Mouse (Mus musculus) cortical plate, adult 2 months (tissue): Measurements from ENCODE around the gene Tada3. TPM values are rescaled to one million over a fixed set of nuclear protein-coding genes. Genes with fewer than 3 reads are reported as not detected.
A peak's percentile ranks its signal among the peaks of the same experiment; 100 is the strongest.

Source experiments
- H3K27ac ChIP-seq: fragments of 200-500 bp; 2 replicates; pipeline ENCODE4 v1.5.1; 2012; ENCODE audit warnings: low read length, control low read depth, inconsistent platforms; ENCODE audit not compliant: insufficient read depth
- H3K4me1 ChIP-seq: fragments of 200-500 bp; 2 replicates; pipeline ENCODE4 v1.6.1; 2011; ENCODE audit warnings: low read length; ENCODE audit not compliant: control insufficient read depth, insufficient read depth
- H3K4me3 ChIP-seq: fragments of 200-500 bp; 2 replicates; pipeline ENCODE4 v1.5.1; 2011; ENCODE audit warnings: mild to moderate bottlenecking, low read length, control low read depth; ENCODE audit not compliant: insufficient read depth
- CTCF ChIP-seq: fragments of 200-500 bp; IDR thresholded peaks from 2 replicates; pipeline ENCODE4 v1.5.1; 2011; ENCODE audit warnings: mild to moderate bottlenecking, control low read depth, low read length; ENCODE audit not compliant: insufficient read depth; ENCODE audit errors: extremely low read depth
- POLR2A ChIP-seq: fragments of 200-500 bp; IDR thresholded peaks from 2 replicates; pipeline ENCODE4 v1.6.1; 2011; ENCODE audit warnings: mild to moderate bottlenecking, low read length, control low read depth; ENCODE audit not compliant: insufficient read depth; ENCODE audit errors: extremely low read depth
- polyA plus RNA-seq: library from polyadenylated mRNA; depleted of rRNA; stranded (reverse); fragments of >200 nt; gene quantifications from 2 replicates; pipeline ENCODE4 v1.2.3, GENCODE M21; 2012; rRNA removed

The Tada3 gene
- polyA plus RNA-seq = 57.1 and 57.3 TPM in 2 replicates

GRCm38 (mm10) chr6:113377496-113378385 is at the start of gene Tada3, which contains the start of gene Arpc4:
Gene Tada3, minus strand, starts transcription at chr6:113377883.
Gene Arpc4, plus strand, starts transcription at chr6:113378115.
- Histone ChIP-seq H3K27ac (peak within 1 kb of the TSS; percentile 99), H3K4me1 (peaks cover 6% of the 10 kb centered on the region), H3K4me3 (peak within 1 kb of the TSS; percentile 84)
- TF ChIP-seq POLR2A = peak; percentile 70
- TF ChIP-seq CTCF = no peak

- Histone ChIP-seq H3K27ac (no peak overlapping the region), H3K4me1 (no peaks in the 10 kb centered on the region), H3K4me3 (no peak overlapping the region)
- TF ChIP-seq CTCF (no peak), POLR2A (no peak)
These were observed 49.7 kb upstream of the Tada3 start for GRCm38 (mm10) chr6:113427397-113427796.

DNA sequence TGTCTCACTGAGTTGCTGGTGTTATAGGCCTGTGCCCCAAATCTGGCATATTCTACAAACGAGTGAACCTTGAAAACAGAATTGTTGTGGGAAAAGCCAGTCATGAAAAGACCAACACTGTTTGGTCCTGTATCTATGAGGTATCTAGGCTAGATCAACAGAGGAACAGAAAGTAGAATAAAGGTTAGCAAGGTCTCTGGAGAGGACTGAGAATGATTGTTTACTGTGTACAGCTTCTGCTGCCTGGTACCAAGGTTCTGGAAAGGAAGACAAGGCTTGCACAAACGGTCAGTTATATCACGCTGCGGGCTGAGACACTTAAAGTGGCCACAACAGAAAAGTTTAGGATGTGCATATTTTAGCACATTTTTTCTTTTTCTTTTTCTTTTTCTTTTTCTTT is 49.0 kb upstream of the Tada3 start:
- Histone ChIP-seq H3K27ac (no peak overlapping the region), H3K4me1 (no peaks in the 10 kb centered on the region), H3K4me3 (no peak overlapping the region)
- TF ChIP-seq CTCF (no peak), POLR2A (no peak)

DNA sequence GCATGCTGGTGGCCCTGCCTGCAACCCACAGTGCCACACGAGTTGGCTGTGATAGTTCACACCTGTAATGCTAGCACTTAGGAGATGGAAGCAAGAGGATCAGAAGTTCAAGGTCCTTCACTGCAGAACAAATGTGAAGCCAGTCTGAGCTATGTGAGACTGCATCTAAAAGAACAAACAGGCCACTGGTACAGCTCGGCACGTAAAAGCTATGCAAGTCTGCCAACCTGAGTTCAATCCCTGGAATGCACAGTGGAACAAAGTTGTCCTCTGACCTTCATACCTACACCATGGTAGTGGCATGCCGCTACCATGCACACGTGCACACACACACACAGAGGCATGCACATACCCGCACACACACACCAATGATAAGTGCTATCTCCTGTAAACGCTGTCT is 46.5 kb upstream of the Tada3 start:
- no peak for TF ChIP-seq POLR2A
- TF ChIP-seq CTCF = no peak
- no peak overlapping the region for H3K4me3 ChIP-seq
- H3K4me1 ChIP-seq = no peaks in the 10 kb centered on the region
- H3K27ac ChIP-seq = no peak overlapping the region

GRCm38 (mm10) chr6:113423000-113423399 is 45.3 kb upstream of the Tada3 start:
- Histone ChIP-seq H3K27ac (no peak overlapping the region), H3K4me1 (peaks cover 5% of the 10 kb centered on the region), H3K4me3 (no peak overlapping the region)
- TF ChIP-seq POLR2A = no peak
- TF ChIP-seq CTCF = no peak

- Histone ChIP-seq H3K4me3 (peak within 1 kb of the TSS; percentile 64), H3K27ac (no peak within 1 kb of the TSS), H3K4me1 (peaks cover 5% of the 10 kb centered on the region)
- TF ChIP-seq CTCF (no peak), POLR2A (peak; percentile 97)
These were observed 41.5 kb upstream of the Tada3 start, which contains the start of gene Rpusd3 for GRCm38 (mm10) chr6:113419199-113419587. Gene Rpusd3, minus strand, starts transcription at chr6:113419340.

DNA sequence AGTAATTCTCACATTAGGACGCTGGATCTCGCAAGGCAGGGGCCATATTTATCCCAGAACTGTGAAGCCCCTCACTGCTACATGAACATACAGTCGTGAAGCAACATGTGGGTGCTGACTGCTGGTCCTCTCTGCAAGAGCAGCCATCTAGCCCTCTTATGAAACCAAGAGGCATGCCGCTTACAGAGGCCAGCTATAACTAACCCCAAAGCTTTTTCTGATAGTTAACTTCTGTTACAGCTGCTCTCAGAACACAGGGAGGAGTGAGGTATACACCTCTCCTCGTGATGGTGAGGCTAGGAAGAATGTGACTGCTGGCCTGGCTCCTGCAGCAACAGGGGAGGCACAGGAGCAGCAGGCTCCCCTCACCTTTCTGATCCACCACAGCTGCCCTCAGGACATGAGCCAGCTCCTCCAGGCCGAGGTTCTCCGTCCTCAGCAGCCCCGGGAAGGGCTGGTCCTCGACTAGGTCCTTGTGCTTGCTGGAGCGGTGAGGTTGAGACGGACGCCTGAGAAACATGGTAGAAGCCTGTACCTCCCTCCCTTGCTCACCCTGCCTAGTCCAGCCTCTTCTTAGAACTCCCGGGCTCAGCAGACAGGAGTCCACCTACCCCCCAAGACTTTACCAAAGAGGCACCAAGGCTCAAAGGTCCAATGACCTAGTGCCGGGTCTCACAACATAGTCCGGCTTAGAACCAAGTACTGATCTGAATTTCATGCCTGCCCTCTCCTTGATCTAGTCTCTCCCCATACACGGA is 40.9 kb upstream of the Tada3 start:
- H3K27ac ChIP-seq = no peak overlapping the region
- TF ChIP-seq CTCF (no peak), POLR2A (no peak)
- H3K4me1 ChIP-seq = peaks cover 5% of the 10 kb centered on the region
- peak overlapping the region; percentile 64 for H3K4me3 ChIP-seq

GRCm38 (mm10) chr6:113416416-113416815 is 38.7 kb upstream of the Tada3 start:
- TF ChIP-seq POLR2A = no peak
- no peak for TF ChIP-seq CTCF

DNA sequence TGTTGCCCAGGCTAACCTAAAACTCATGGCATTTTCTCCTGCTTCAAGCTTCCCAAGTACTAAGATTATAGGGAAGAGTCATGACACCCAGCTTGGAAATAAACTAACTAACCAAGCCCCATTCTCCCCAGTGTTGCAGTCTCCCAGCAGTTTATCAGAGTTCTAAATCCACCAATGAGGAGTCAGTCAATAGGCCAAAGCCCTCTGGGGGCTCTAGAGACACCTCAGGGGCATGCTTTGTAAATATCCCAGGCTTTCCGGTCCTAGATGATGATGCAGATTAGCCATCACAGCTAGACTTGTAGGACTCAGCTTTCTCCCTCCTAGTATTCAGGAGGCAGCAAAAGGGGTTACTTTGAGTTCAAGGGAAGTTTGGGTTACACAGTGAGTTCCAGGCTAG is 32.3 kb upstream of the Tada3 start:
- TF ChIP-seq CTCF (no peak), POLR2A (no peak)
- Histone ChIP-seq H3K27ac (no peak overlapping the region), H3K4me1 (0 out of 2 replicates have a peak, but pooled peaks cover 1% of the 10 kb centered on the region), H3K4me3 (no peak overlapping the region)

More at GRCm38 (mm10) chr6:113416416-113416815, 38.7 kb upstream of the Tada3 start:
- Histone ChIP-seq H3K4me3 (no peak overlapping the region), H3K4me1 (peaks cover 5% of the 10 kb centered on the region), H3K27ac (no peak overlapping the region)
